Mouse (Mus musculus) E14TG2a.4 (cell line): ENCODE data around the gene 5330417C22Rik.
"Not testable (repeated sequence)": the region's sequence is repeated elsewhere in the genome, so short reads cannot be mapped to it uniquely, and the experiment has no call there.

Experiments
- H3K27me3 ChIP-seq: 2 replicates; pipeline ENCODE4 v1.6.1; 2014; ENCODE audit warnings: low read length, control low read depth; ENCODE audit not compliant: insufficient read depth
- H3K36me3 ChIP-seq: 2 replicates; pipeline ENCODE4 v1.6.1; 2014; ENCODE audit warnings: low read length, control low read depth; ENCODE audit not compliant: insufficient read depth
- H3K4me1 ChIP-seq: replicated peaks from 2 replicates; pipeline ENCODE4 v1.6.1; 2014; ENCODE audit warnings: low read depth, low read length, control low read depth
- H3K4me3 ChIP-seq: replicated peaks from 2 replicates; pipeline ENCODE4 v1.5.1; 2014; ENCODE audit warnings: mild to moderate bottlenecking, low read length
- H3K9me3 ChIP-seq: 2 replicates; pipeline ENCODE4 v1.6.1; 2014; ENCODE audit warnings: low read length, control low read depth
- CTCF ChIP-seq: conservative IDR thresholded peaks from 2 replicates; pipeline ENCODE4 v1.5.1; 2014; ENCODE audit warnings: low read length
- NANOG ChIP-seq: IDR thresholded peaks from 2 replicates; pipeline ENCODE4 v1.6.1; 2014; ENCODE audit warnings: borderline replicate concordance, low read length, mixed read lengths
- POU5F1 ChIP-seq: IDR thresholded peaks from 2 replicates; pipeline ENCODE4 v1.6.1; 2014; ENCODE audit warnings: low read length, borderline replicate concordance

The 5330417C22Rik gene

GRCm38 (mm10) chr3:108508745-108509474 lies 27.4 kb downstream of the 5330417C22Rik start:
- H3K4me1 ChIP-seq = peaks cover 48% of the 10 kb centered on the region
- no peaks in the 10 kb centered on the region for H3K9me3 ChIP-seq
- H3K36me3 ChIP-seq = no peaks in the 10 kb centered on the region
- H3K27me3 ChIP-seq = 0 out of 2 replicates have a peak, but pooled peaks cover 3% of the 10 kb centered on the region
- no peak overlapping the region for H3K4me3 ChIP-seq
- TF ChIP-seq POU5F1 = no peak
- TF ChIP-seq CTCF = no peak
- TF ChIP-seq NANOG = no peak

GRCm38 (mm10) chr3:108503908-108504307 lies 32.4 kb downstream of the 5330417C22Rik start:
- TF ChIP-seq CTCF (no peak), POU5F1 (no peak), NANOG (no peak)
- H3K4me3 ChIP-seq = no peak overlapping the region
- no peaks in the 10 kb centered on the region for H3K9me3 ChIP-seq
- 0 out of 2 replicates have a peak, but pooled peaks cover 3% of the 10 kb centered on the region for H3K27me3 ChIP-seq
- no peaks in the 10 kb centered on the region for H3K36me3 ChIP-seq
- peaks cover 8% of the 10 kb centered on the region for H3K4me1 ChIP-seq

- not testable (repeated sequence) for H3K4me3 ChIP-seq, H3K27me3 ChIP-seq, H3K36me3 ChIP-seq, H3K9me3 ChIP-seq
- H3K4me1 ChIP-seq = peaks cover 11% of the 10 kb centered on the region
These were observed 34.9 kb downstream of the 5330417C22Rik start for GRCm38 (mm10) chr3:108501411-108501810.

GRCm38 (mm10) chr3:108499826-108500225 lies 36.5 kb downstream of the 5330417C22Rik start:
- no peaks in the 10 kb centered on the region for H3K9me3 ChIP-seq
- H3K4me1 ChIP-seq = peaks cover 11% of the 10 kb centered on the region
- no peaks in the 10 kb centered on the region for H3K36me3 ChIP-seq
- 0 out of 2 replicates have a peak, but pooled peaks cover 7% of the 10 kb centered on the region for H3K27me3 ChIP-seq
- no peak overlapping the region for H3K4me3 ChIP-seq
- no peak for TF ChIP-seq POU5F1
- no peak for TF ChIP-seq NANOG
- no peak for TF ChIP-seq CTCF

GRCm38 (mm10) chr3:108497602-108498001 lies 38.7 kb downstream of the 5330417C22Rik start:
- Histone ChIP-seq H3K4me3 (peak overlapping the region; percentile 49), H3K36me3 (no peaks in the 10 kb centered on the region), H3K27me3 (0 out of 2 replicates have a peak, but pooled peaks cover 4% of the 10 kb centered on the region), H3K9me3 (no peaks in the 10 kb centered on the region), H3K4me1 (peaks cover 14% of the 10 kb centered on the region)
- no peak for TF ChIP-seq POU5F1

GRCm38 (mm10) chr3:108495486-108495885 lies 40.9 kb downstream of the 5330417C22Rik start:
- Histone ChIP-seq H3K9me3 (no peaks in the 10 kb centered on the region), H3K4me1 (peaks cover 14% of the 10 kb centered on the region), H3K36me3 (no peaks in the 10 kb centered on the region), H3K27me3 (peaks cover 7% of the 10 kb centered on the region; the same call in 1 of the 2 replicates), H3K4me3 (no peak overlapping the region)
- TF ChIP-seq CTCF = no peak
- no peak for TF ChIP-seq POU5F1
- TF ChIP-seq NANOG = no peak

GRCm38 (mm10) chr3:108494861-108495474 lies 41.4 kb downstream of the 5330417C22Rik start:
- TF ChIP-seq POU5F1 (no peak), CTCF (no peak)
- peaks cover 14% of the 10 kb centered on the region for H3K4me1 ChIP-seq
- H3K36me3 ChIP-seq = no peaks in the 10 kb centered on the region
- no peak overlapping the region for H3K4me3 ChIP-seq
- no peaks in the 10 kb centered on the region for H3K9me3 ChIP-seq
- peaks cover 7% of the 10 kb centered on the region; the same call in 1 of the 2 replicates for H3K27me3 ChIP-seq

GRCm38 (mm10) chr3:108489968-108490367 lies 46.4 kb downstream of the 5330417C22Rik start:
- Histone ChIP-seq H3K36me3 (no peaks in the 10 kb centered on the region), H3K27me3 (peaks cover 3% of the 10 kb centered on the region; the same call in 1 of the 2 replicates)

GRCm38 (mm10) chr3:108484749-108485148 lies 51.6 kb downstream of the 5330417C22Rik start:
- Histone ChIP-seq H3K36me3 (no peaks in the 10 kb centered on the region), H3K27me3 (peaks cover 8% of the 10 kb centered on the region), H3K4me1 (peaks cover 6% of the 10 kb centered on the region), H3K9me3 (peaks cover 8% of the 10 kb centered on the region), H3K4me3 (no peak overlapping the region)
- no peak for TF ChIP-seq CTCF
- TF ChIP-seq NANOG = no peak
- TF ChIP-seq POU5F1 = no peak

More at GRCm38 (mm10) chr3:108489968-108490367, 46.4 kb downstream of the 5330417C22Rik start:
- no peak overlapping the region for H3K4me3 ChIP-seq
- TF ChIP-seq CTCF (peak; percentile 58), POU5F1 (no peak)
- peaks cover 9% of the 10 kb centered on the region for H3K4me1 ChIP-seq
- H3K9me3 ChIP-seq = no peaks in the 10 kb centered on the region
